Mouse (Mus musculus): ENCODE measurements around the gene Pcdh19.
"Not testable (repeated sequence)": the region's sequence is repeated elsewhere in the genome, so short reads cannot be mapped to it uniquely, and the experiment has no call there.

Pcdh19 gene

GRCm38 (mm10) chrX:133688840-133689239 lies at the start of gene Pcdh19:
TSS of gene Pcdh19 (minus strand) at chrX:133688987.
- in situ Hi-C loops (cut with MboI; ENCODE audit: unreplicated experiment in 2 of 2) = no loop called here

- in situ Hi-C loops (cut with MboI; ENCODE audit: unreplicated experiment in 2 of 2) = loop anchor here in 1 of 2 experiments (25.0 kb wide), 1 partner anchor 101 kb away; no protein-coding TSS in a partner anchor
Measured at GRCm38 (mm10) chrX:133735871-133736270, 47.1 kb upstream of the Pcdh19 start.

GRCm38 (mm10) chrX:133734984-133735383 lies 46.2 kb upstream of the Pcdh19 start:
- in situ Hi-C loops (cut with MboI; ENCODE audit: unreplicated experiment in 2 of 2) = loop anchor here in 1 of 2 experiments (25.0 kb wide), 1 partner anchor 102 kb away; no protein-coding TSS in a partner anchor

- in situ Hi-C loops (cut with MboI; ENCODE audit: unreplicated experiment in 2 of 2) = no loop called here
Measured at GRCm38 (mm10) chrX:133721517-133721916, 32.7 kb upstream of the Pcdh19 start.

- in situ Hi-C loops (cut with MboI; ENCODE audit: unreplicated experiment in 2 of 2) = no loop called here
Measured at GRCm38 (mm10) chrX:133710621-133711020, 21.8 kb upstream of the Pcdh19 start.

GRCm38 (mm10) chrX:133702902-133703301 lies 14.1 kb upstream of the Pcdh19 start:
- in situ Hi-C loops (cut with MboI; ENCODE audit: unreplicated experiment in 2 of 2) = no loop called here

- in situ Hi-C loops (cut with MboI; ENCODE audit: unreplicated experiment in 2 of 2) = not testable (repeated sequence)
Measured at GRCm38 (mm10) chrX:133697871-133698270, 9.1 kb upstream of the Pcdh19 start.

- in situ Hi-C loops (cut with MboI; ENCODE audit: unreplicated experiment in 2 of 2) = no loop called here
Measured at GRCm38 (mm10) chrX:133696461-133696860, 7.7 kb upstream of the Pcdh19 start.

GRCm38 (mm10) chrX:133693037-133693760 lies 4.4 kb upstream of the Pcdh19 start:
- in situ Hi-C loops (cut with MboI; ENCODE audit: unreplicated experiment in 2 of 2) = no loop called here

- in situ Hi-C loops (cut with MboI; ENCODE audit: unreplicated experiment in 2 of 2) = no loop called here
Measured at GRCm38 (mm10) chrX:133692392-133692790, 3.6 kb upstream of the Pcdh19 start.

GRCm38 (mm10) chrX:133691581-133692391 lies 3.0 kb upstream of the Pcdh19 start:
- in situ Hi-C loops (cut with MboI; ENCODE audit: unreplicated experiment in 2 of 2) = no loop called here

- in situ Hi-C loops (cut with MboI; ENCODE audit: unreplicated experiment in 2 of 2) = no loop called here
Measured at GRCm38 (mm10) chrX:133690822-133691221, 2.0 kb upstream of the Pcdh19 start.

GRCm38 (mm10) chrX:133689576-133690250 lies 926 bp upstream of the Pcdh19 start:
- in situ Hi-C loops (cut with MboI; ENCODE audit: unreplicated experiment in 2 of 2) = no loop called here

GRCm38 (mm10) chrX:133688156-133688555 lies 631 bp downstream of the Pcdh19 start:
- in situ Hi-C loops (cut with MboI; ENCODE audit: unreplicated experiment in 2 of 2) = no loop called here

- in situ Hi-C loops (cut with MboI; ENCODE audit: unreplicated experiment in 2 of 2) = no loop called here
Measured at GRCm38 (mm10) chrX:133687666-133688151, 1.1 kb downstream of the Pcdh19 start.

GRCm38 (mm10) chrX:133686533-133687311 lies 2.1 kb downstream of the Pcdh19 start:
- in situ Hi-C loops (cut with MboI; ENCODE audit: unreplicated experiment in 2 of 2) = no loop called here

GRCm38 (mm10) chrX:133685572-133685971 lies 3.2 kb downstream of the Pcdh19 start:
- in situ Hi-C loops (cut with MboI; ENCODE audit: unreplicated experiment in 2 of 2) = no loop called here

- in situ Hi-C loops (cut with MboI; ENCODE audit: unreplicated experiment in 2 of 2) = no loop called here
Measured at GRCm38 (mm10) chrX:133683961-133684360, 4.8 kb downstream of the Pcdh19 start.

GRCm38 (mm10) chrX:133675121-133675520 lies 13.7 kb downstream of the Pcdh19 start:
- in situ Hi-C loops (cut with MboI; ENCODE audit: unreplicated experiment in 2 of 2) = no loop called here

GRCm38 (mm10) chrX:133673796-133674195 lies 15.0 kb downstream of the Pcdh19 start:
- in situ Hi-C loops (cut with MboI; ENCODE audit: unreplicated experiment in 2 of 2) = no loop called here

Data from v-Abl transformed pro-B cells (cell line).